Mouse (Mus musculus) ES-Bruce4 (cell line): ENCODE measurements at regions not wholly inside any gene's neighbourhood (a gene's known extent, or its start where the extent isn't known, plus 50 kb on each side); places are given as distances from the start of the nearest gene placed in this dataset.

Experiments used
- H3K27ac ChIP-seq: 2 replicates; pipeline ENCODE4 v1.5.1; 2012; ENCODE audit warnings: low read length, inconsistent platforms; ENCODE audit not compliant: insufficient read depth
- H3K27me3 ChIP-seq: 2 replicates; pipeline ENCODE4 v1.6.1; 2012; ENCODE audit warnings: mild to moderate bottlenecking, low read length, inconsistent platforms; ENCODE audit not compliant: control insufficient read depth, poor library complexity, insufficient read depth, severe bottlenecking
- H3K36me3 ChIP-seq: 2 replicates; pipeline ENCODE4 v1.6.1; 2012; ENCODE audit warnings: inconsistent platforms, mild to moderate bottlenecking, low read length, moderate library complexity; ENCODE audit not compliant: control insufficient read depth, poor library complexity, insufficient read depth, severe bottlenecking
- H3K4me1 ChIP-seq: one replicate; pipeline ENCODE4 v1.8.1; 2011; ENCODE audit warnings: low read length; ENCODE audit not compliant: control insufficient read depth, insufficient read depth
- H3K4me3 ChIP-seq: 2 replicates; pipeline ENCODE4 v1.5.1; 2011; ENCODE audit warnings: low read depth, mild to moderate bottlenecking, low read length
- H3K9ac ChIP-seq: 2 replicates; pipeline ENCODE4 v1.6.1; 2012; ENCODE audit warnings: low read depth, mild to moderate bottlenecking, inconsistent platforms; ENCODE audit not compliant: poor library complexity, severe bottlenecking
- H3K9me3 ChIP-seq: replicated peaks from 2 replicates; pipeline ENCODE4 v1.6.1; 2012; ENCODE audit warnings: mild to moderate bottlenecking, low read length, inconsistent platforms; ENCODE audit not compliant: control insufficient read depth, poor library complexity, insufficient read depth, severe bottlenecking
- CTCF ChIP-seq: IDR thresholded peaks from one replicate; pipeline ENCODE4 v1.8.1; 2011; ENCODE audit warnings: low read depth, low read length
- EP300 ChIP-seq: IDR thresholded peaks from 2 replicates; pipeline ENCODE4 v1.6.1; 2011; ENCODE audit warnings: low read depth, low read length; ENCODE audit not compliant: insufficient read depth
- POLR2A ChIP-seq: IDR thresholded peaks from one replicate; pipeline ENCODE4 v1.8.1; 2011; ENCODE audit warnings: low read length; ENCODE audit not compliant: insufficient read depth

GRCm38 (mm10) chr13:102315921-102316692 lies 377.3 kb upstream of the Cd180 start:
- no peak overlapping the region for H3K4me3 ChIP-seq
- no peaks in the 10 kb centered on the region for H3K36me3 ChIP-seq
- no peak overlapping the region for H3K9ac ChIP-seq
- no peaks in the 10 kb centered on the region for H3K27me3 ChIP-seq
- no peak for TF ChIP-seq CTCF
- TF ChIP-seq POLR2A = no peak
- no peak for TF ChIP-seq EP300
- no peaks in the 10 kb centered on the region for H3K9me3 ChIP-seq
- no peaks in the 10 kb centered on the region for H3K4me1 ChIP-seq
- no peak overlapping the region for H3K27ac ChIP-seq

GRCm38 (mm10) chr13:102318891-102319404 lies 374.4 kb upstream of the Cd180 start:
- Histone ChIP-seq H3K27me3 (no peaks in the 10 kb centered on the region), H3K36me3 (no peaks in the 10 kb centered on the region), H3K4me3 (no peak overlapping the region), H3K9ac (no peak overlapping the region), H3K4me1 (no peaks in the 10 kb centered on the region), H3K27ac (no peak overlapping the region), H3K9me3 (no peaks in the 10 kb centered on the region)
- no peak for TF ChIP-seq CTCF
- no peak for TF ChIP-seq POLR2A
- no peak for TF ChIP-seq EP300

DNA sequence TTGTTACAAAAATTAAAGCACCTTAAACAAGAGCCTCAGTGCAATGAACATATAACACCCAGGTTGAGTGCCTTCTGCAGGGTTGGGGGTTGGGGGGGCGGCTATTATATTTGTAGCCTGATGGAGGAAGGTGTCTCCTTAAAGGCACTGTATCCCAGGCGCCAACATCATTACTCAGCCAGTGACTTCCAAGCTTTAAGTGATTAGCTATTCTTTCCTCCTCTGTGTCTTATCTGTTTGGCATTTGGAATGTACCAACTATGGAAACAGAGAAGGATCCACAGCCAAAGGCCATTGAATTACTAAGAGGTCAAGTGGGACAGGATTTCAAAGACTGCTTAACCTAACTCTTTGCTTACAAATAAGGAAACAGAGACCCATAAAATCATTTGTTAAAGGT lies 373.9 kb upstream of the Cd180 start:
- no peaks in the 10 kb centered on the region for H3K4me1 ChIP-seq
- H3K4me3 ChIP-seq = no peak overlapping the region
- H3K27ac ChIP-seq = no peak overlapping the region
- TF ChIP-seq EP300 = no peak
- TF ChIP-seq POLR2A = no peak
- TF ChIP-seq CTCF = no peak
- H3K36me3 ChIP-seq = no peaks in the 10 kb centered on the region
- H3K9me3 ChIP-seq = no peaks in the 10 kb centered on the region
- no peaks in the 10 kb centered on the region for H3K27me3 ChIP-seq
- no peak overlapping the region for H3K9ac ChIP-seq

DNA sequence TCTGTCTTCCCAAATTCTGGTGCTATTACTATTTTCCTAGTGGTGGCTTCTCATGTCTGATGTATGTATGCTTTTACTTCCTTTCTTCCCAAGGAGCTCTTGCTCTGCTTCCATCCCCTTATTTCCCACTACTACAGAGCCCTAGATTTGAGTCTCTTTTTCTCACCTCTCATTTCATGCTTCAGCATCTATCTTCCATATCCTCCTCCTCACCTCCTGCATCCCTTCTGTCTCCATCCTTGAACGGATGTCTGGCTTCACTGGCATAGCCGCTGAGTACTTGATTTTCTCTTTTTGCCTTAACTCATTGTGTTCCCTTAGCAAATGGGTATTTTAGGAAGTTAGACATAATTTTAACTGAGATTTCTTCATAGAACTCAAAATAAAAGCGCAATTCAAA lies 369.5 kb upstream of the Cd180 start:
- H3K4me3 ChIP-seq = no peak overlapping the region
- no peaks in the 10 kb centered on the region for H3K36me3 ChIP-seq
- TF ChIP-seq CTCF (no peak), EP300 (no peak), POLR2A (no peak)
- no peaks in the 10 kb centered on the region for H3K4me1 ChIP-seq
- no peak overlapping the region for H3K9ac ChIP-seq
- no peak overlapping the region for H3K27ac ChIP-seq
- H3K9me3 ChIP-seq = no peaks in the 10 kb centered on the region
- H3K27me3 ChIP-seq = no peaks in the 10 kb centered on the region

- Histone ChIP-seq H3K9me3 (no peaks in the 10 kb centered on the region), H3K36me3 (no peaks in the 10 kb centered on the region), H3K4me3 (no peak overlapping the region), H3K27ac (no peak overlapping the region), H3K9ac (no peak overlapping the region), H3K27me3 (no peaks in the 10 kb centered on the region), H3K4me1 (no peaks in the 10 kb centered on the region)
- TF ChIP-seq POLR2A = no peak
- TF ChIP-seq EP300 = no peak
These were observed 367.4 kb upstream of the Cd180 start for GRCm38 (mm10) chr13:102326003-102326402.

- Histone ChIP-seq H3K27ac (no peak overlapping the region), H3K4me3 (no peak overlapping the region), H3K27me3 (no peaks in the 10 kb centered on the region), H3K4me1 (no peaks in the 10 kb centered on the region), H3K36me3 (no peaks in the 10 kb centered on the region), H3K9ac (no peak overlapping the region), H3K9me3 (no peaks in the 10 kb centered on the region)
- TF ChIP-seq CTCF (no peak), POLR2A (no peak), EP300 (no peak)
These were observed 366.8 kb upstream of the Cd180 start for GRCm38 (mm10) chr13:102326544-102326943.

GRCm38 (mm10) chr13:102333667-102334066 lies 359.7 kb upstream of the Cd180 start:
- no peaks in the 10 kb centered on the region for H3K4me1 ChIP-seq
- H3K36me3 ChIP-seq = no peaks in the 10 kb centered on the region
- no peak overlapping the region for H3K4me3 ChIP-seq
- no peak overlapping the region for H3K9ac ChIP-seq
- TF ChIP-seq EP300 (no peak), POLR2A (no peak), CTCF (no peak)
- no peak overlapping the region for H3K27ac ChIP-seq
- no peaks in the 10 kb centered on the region for H3K27me3 ChIP-seq
- no peaks in the 10 kb centered on the region for H3K9me3 ChIP-seq
